Mouse (Mus musculus) B cell, adult 67 days (primary cell): ENCODE data around the gene Olfr446. TPM values are rescaled to one million over a fixed set of nuclear protein-coding genes. Genes with fewer than 3 reads are reported as not detected.

Experiments used
- total RNA-seq, 2 experiments: library from RNA; stranded (reverse); gene quantifications; 4 replicates each; pipeline ENCODE4 v1.2.4; 2023

Olfr446 gene
- total RNA-seq = not detected

GRCm38 (mm10) chr6:42921077-42921476 lies at the start of gene Olfr446:
TSS of gene Olfr446 (plus strand) at chr6:42921377.

GRCm38 (mm10) chr6:42890141-42890540 lies 31.0 kb upstream of the Olfr446 start, which contains the start of gene Olfr448:
TSS of gene Olfr448 (plus strand) at chr6:42890441.

GRCm38 (mm10) chr6:42908578-42908977 lies 12.6 kb upstream of the Olfr446 start, which contains the start of gene Olfr447:
TSS of gene Olfr447 (plus strand) at chr6:42908878.

GRCm38 (mm10) chr6:42948767-42949166 lies 27.6 kb downstream of the Olfr446 start, which contains the start of gene Olfr444:
TSS of gene Olfr444 (plus strand) at chr6:42949067.

Other genes with a start within 250 kb of the Olfr446 start
- not detected for gene Tcaf1, start 211.3 kb upstream of the Olfr446 start, total RNA-seq
- not detected for gene Olfr453, start 182.0 kb upstream of the Olfr446 start, total RNA-seq
- gene Olfr38, start 165.0 kb upstream of the Olfr446 start, total RNA-seq = not detected
- gene Olfr452, start 136.3 kb upstream of the Olfr446 start, total RNA-seq = not detected
- not detected for gene Olfr450, start 109.4 kb upstream of the Olfr446 start, total RNA-seq
- gene Olfr449, start 87.0 kb upstream of the Olfr446 start, total RNA-seq = not detected
- not detected for gene Olfr448, start 30.9 kb upstream of the Olfr446 start, total RNA-seq
- not detected for gene Olfr447, start 12.5 kb upstream of the Olfr446 start, total RNA-seq
- not detected for gene Olfr444, start 27.7 kb downstream of the Olfr446 start, total RNA-seq
- not detected for gene Olfr441, start 185.0 kb downstream of the Olfr446 start, total RNA-seq
- gene Olfr237-ps1, start 225.2 kb downstream of the Olfr446 start, total RNA-seq = not detected
- gene Olfr437, start 241.9 kb downstream of the Olfr446 start, total RNA-seq = not detected